Mouse (Mus musculus): ENCODE measurements around the gene Szrd1. TPM values are rescaled to one million over a fixed set of nuclear protein-coding genes. Genes with fewer than 3 reads are reported as not detected.

The Szrd1 gene
- polyA plus RNA-seq, 1 experiment = 141 TPM

DNA sequence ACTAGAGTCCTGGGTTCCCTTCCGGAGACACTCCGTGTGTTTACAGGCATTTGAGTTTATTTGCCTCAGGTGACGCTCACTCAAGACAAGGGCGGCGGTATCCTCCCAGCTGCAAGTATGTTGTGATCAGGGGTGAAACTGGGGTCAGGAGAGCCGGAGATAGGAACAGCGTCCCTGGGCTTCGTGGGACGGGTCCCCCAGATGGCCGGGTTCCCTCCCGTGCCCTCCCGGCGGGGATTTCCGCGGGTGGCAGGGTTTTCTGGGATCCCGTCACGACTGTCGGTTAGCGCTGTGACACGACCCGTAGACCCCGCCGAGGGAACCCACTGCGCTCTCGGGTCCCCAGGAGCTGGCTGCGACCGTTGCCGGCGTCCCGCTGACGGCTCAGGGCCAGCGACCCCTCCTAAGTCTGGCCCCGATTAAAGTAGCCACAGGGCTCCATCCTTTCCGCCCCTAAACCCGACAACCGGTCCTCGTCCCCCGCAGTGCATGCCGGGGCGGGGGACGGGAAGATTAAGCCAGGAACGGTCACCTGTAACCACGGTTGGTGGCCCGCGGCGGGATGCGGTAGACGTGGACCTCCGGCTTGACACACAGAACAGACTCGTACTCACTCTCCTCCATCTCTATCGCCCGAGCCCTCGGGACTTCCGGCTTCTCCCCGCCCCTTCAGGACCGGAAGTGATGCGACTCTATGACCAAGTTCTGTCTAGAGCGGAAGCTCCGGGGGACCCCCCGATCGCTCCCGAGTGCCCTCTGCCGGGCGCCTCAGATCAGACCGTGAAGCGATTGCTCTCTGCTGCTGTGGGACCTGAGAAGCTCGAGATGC is 61.7 kb downstream of the Szrd1 start, which contains the start of gene Necap2:
Gene Necap2 (minus strand): TSS at position 677 of the 829 bp plus-strand sequence.
- peaks cover 44% of the 10 kb centered on the region for H3K79me2 ChIP-seq (ENCODE audit: control insufficient read depth, insufficient read depth)
- H3K27me3 ChIP-seq (ENCODE audit: control insufficient read depth, insufficient read depth, insufficient read length) = no peaks in the 10 kb centered on the region
- no peak for TF ChIP-seq MYOD1 (IDR thresholded peaks at IDR 0.05; ENCODE audit: control insufficient read depth, insufficient read length, low read depth)
- TF ChIP-seq MYOG (IDR thresholded peaks at IDR 0.05; ENCODE audit: control insufficient read depth, extremely low read depth, insufficient read length) = no peak
- no peak for TF ChIP-seq CTCF (IDR thresholded peaks at IDR 0.05; ENCODE audit: control insufficient read depth, insufficient read depth, insufficient read length)
- no peak for TF ChIP-seq USF1 (IDR thresholded peaks at IDR 0.05; ENCODE audit: low read depth)
- TF ChIP-seq CEBPB (IDR thresholded peaks at IDR 0.05; ENCODE audit: low read depth) = no peak
- TF ChIP-seq MAX (IDR thresholded peaks at IDR 0.05) = no peak
- TF ChIP-seq FOSL1 (IDR thresholded peaks at IDR 0.05; ENCODE audit: insufficient read depth, low read length, poor library complexity, severe bottlenecking) = no peak
- peaks cover 9% of the 10 kb centered on the region for H3K36me3 ChIP-seq (ENCODE audit: control insufficient read depth, insufficient read depth)
- peaks cover 18% of the 10 kb centered on the region for H3K79me3 ChIP-seq (ENCODE audit: low read depth)
- peak within 1 kb of the TSS; percentile 73 for H3ac ChIP-seq (ENCODE audit: control insufficient read depth, insufficient read length, low read depth)
- peak within 1 kb of the TSS; percentile 96 for H3K4me3 ChIP-seq (ENCODE audit: insufficient read depth, poor library complexity, severe bottlenecking)

DNA sequence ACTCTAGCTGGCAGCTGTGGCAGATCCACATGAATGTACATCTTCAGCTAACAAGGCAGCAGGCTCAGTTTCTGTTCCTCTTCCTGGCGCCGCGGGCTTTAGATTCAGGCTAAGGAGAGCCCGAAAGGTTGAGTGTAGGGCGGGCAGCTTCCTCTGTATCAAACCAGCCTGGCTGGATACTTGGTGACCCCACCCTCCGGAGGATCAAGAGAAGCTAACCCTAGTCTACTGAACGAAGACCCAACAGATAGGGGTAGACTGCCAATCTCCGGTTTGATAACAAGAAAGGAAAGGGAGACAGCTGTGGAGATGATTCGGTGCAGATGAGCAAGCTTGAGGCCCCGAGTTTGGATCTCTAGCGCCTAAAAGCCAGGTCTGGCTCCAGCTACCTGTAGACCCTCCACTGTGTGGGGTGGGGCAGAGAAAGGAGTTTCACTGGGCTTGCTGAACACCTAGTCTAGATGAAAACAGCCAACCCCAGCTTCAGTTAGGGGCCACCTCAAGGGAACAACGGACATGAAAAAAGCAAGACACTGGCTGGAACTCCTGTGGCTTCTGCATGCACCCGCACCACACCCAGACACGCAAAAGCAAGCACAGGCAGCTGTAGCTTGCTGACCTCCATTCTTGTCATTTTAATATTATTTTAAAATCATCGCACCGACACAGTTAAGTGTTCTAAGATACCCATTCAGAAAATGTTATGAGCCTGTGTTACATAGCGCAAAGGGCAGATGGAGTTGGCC is 62.6 kb downstream of the Szrd1 start:
- H3ac ChIP-seq (ENCODE audit: control insufficient read depth, insufficient read length, low read depth) = peak overlapping the region; percentile 73
- peaks cover 44% of the 10 kb centered on the region for H3K79me2 ChIP-seq (ENCODE audit: control insufficient read depth, insufficient read depth)
- TF ChIP-seq MYOD1 (IDR thresholded peaks at IDR 0.05; ENCODE audit: control insufficient read depth, insufficient read length, low read depth) (no peak), CTCF (IDR thresholded peaks at IDR 0.05; ENCODE audit: control insufficient read depth, insufficient read depth, insufficient read length) (no peak), FOSL1 (IDR thresholded peaks at IDR 0.05; ENCODE audit: insufficient read depth, low read length, poor library complexity, severe bottlenecking) (no peak), USF1 (IDR thresholded peaks at IDR 0.05; ENCODE audit: low read depth) (no peak), CEBPB (IDR thresholded peaks at IDR 0.05; ENCODE audit: low read depth) (no peak), MYOG (IDR thresholded peaks at IDR 0.05; ENCODE audit: control insufficient read depth, extremely low read depth, insufficient read length) (no peak), MAX (IDR thresholded peaks at IDR 0.05) (no peak)
- H3K79me3 ChIP-seq (ENCODE audit: low read depth) = peaks cover 18% of the 10 kb centered on the region
- no peaks in the 10 kb centered on the region for H3K27me3 ChIP-seq (ENCODE audit: control insufficient read depth, insufficient read depth, insufficient read length)
- peaks cover 10% of the 10 kb centered on the region for H3K36me3 ChIP-seq (ENCODE audit: control insufficient read depth, insufficient read depth)
- peak overlapping the region; percentile 96 for H3K4me3 ChIP-seq (ENCODE audit: insufficient read depth, poor library complexity, severe bottlenecking)

DNA sequence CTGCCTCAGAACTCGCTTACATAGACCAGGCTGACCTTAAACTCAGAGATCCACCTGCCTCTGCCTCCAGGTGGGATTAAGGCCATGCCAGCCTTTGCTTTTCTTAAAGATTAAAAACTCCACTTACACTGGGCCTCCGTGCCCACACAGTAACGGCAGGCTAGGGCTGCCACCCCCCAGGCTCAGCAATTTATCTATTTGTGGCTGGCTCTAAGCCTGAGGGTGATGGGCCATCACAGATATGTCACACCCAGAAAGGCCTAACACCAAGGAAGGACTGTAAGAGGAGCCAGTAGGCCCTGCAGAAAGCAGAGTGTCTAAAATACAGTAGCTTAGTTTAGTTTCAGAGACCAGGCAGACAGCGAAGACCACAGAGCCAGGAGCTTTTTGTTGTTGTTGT is 65.5 kb downstream of the Szrd1 start:
- H3ac ChIP-seq (ENCODE audit: control insufficient read depth, insufficient read length, low read depth) = no peak overlapping the region
- no peak for TF ChIP-seq CEBPB (IDR thresholded peaks at IDR 0.05; ENCODE audit: low read depth)
- TF ChIP-seq FOSL1 (IDR thresholded peaks at IDR 0.05; ENCODE audit: insufficient read depth, low read length, poor library complexity, severe bottlenecking) = no peak
- no peak for TF ChIP-seq MAX (IDR thresholded peaks at IDR 0.05)
- no peak for TF ChIP-seq MYOD1 (IDR thresholded peaks at IDR 0.05; ENCODE audit: control insufficient read depth, insufficient read length, low read depth)
- no peak for TF ChIP-seq USF1 (IDR thresholded peaks at IDR 0.05; ENCODE audit: low read depth)
- TF ChIP-seq CTCF (IDR thresholded peaks at IDR 0.05; ENCODE audit: control insufficient read depth, insufficient read depth, insufficient read length) = no peak
- TF ChIP-seq MYOG (IDR thresholded peaks at IDR 0.05; ENCODE audit: control insufficient read depth, extremely low read depth, insufficient read length) = no peak
- peaks cover 23% of the 10 kb centered on the region for H3K36me3 ChIP-seq (ENCODE audit: control insufficient read depth, insufficient read depth)
- H3K4me3 ChIP-seq (ENCODE audit: insufficient read depth, poor library complexity, severe bottlenecking) = no peak overlapping the region
- H3K27me3 ChIP-seq (ENCODE audit: control insufficient read depth, insufficient read depth, insufficient read length) = no peaks in the 10 kb centered on the region
- H3K79me3 ChIP-seq (ENCODE audit: low read depth) = peaks cover 18% of the 10 kb centered on the region
- H3K79me2 ChIP-seq (ENCODE audit: control insufficient read depth, insufficient read depth) = peaks cover 44% of the 10 kb centered on the region

DNA sequence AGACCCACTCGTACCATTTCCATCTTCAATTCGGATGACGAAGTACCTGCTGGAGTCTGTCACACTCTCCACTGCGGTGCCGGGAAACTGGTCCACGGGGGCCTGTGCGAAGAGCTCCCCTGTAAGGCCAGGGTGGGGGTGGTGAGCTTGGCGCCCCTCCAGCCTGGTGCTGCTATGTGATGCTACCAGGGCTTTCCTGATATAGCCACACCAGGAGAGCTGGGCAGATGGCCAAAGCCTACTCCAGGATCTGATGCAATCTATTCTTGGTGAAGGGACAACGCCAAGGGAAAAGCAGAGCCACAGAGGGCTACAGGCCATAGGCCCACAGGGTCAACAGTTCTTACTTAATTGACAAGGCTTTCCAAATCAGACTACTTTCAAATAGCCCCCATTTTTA is 65.9 kb downstream of the Szrd1 start:
- Histone ChIP-seq H3K79me2 (ENCODE audit: control insufficient read depth, insufficient read depth) (peaks cover 44% of the 10 kb centered on the region), H3K4me3 (ENCODE audit: insufficient read depth, poor library complexity, severe bottlenecking) (no peak overlapping the region), H3K79me3 (ENCODE audit: low read depth) (peaks cover 18% of the 10 kb centered on the region), H3K27me3 (ENCODE audit: control insufficient read depth, insufficient read depth, insufficient read length) (no peaks in the 10 kb centered on the region), H3K36me3 (ENCODE audit: control insufficient read depth, insufficient read depth) (peaks cover 28% of the 10 kb centered on the region), H3ac (ENCODE audit: control insufficient read depth, insufficient read length, low read depth) (no peak overlapping the region)
- no peak for TF ChIP-seq USF1 (IDR thresholded peaks at IDR 0.05; ENCODE audit: low read depth)
- peak; percentile 22 for TF ChIP-seq CEBPB (IDR thresholded peaks at IDR 0.05; ENCODE audit: low read depth)
- TF ChIP-seq MYOG (IDR thresholded peaks at IDR 0.05; ENCODE audit: control insufficient read depth, extremely low read depth, insufficient read length) = no peak
- TF ChIP-seq FOSL1 (IDR thresholded peaks at IDR 0.05; ENCODE audit: insufficient read depth, low read length, poor library complexity, severe bottlenecking) = no peak
- TF ChIP-seq MYOD1 (IDR thresholded peaks at IDR 0.05; ENCODE audit: control insufficient read depth, insufficient read length, low read depth) = no peak

DNA sequence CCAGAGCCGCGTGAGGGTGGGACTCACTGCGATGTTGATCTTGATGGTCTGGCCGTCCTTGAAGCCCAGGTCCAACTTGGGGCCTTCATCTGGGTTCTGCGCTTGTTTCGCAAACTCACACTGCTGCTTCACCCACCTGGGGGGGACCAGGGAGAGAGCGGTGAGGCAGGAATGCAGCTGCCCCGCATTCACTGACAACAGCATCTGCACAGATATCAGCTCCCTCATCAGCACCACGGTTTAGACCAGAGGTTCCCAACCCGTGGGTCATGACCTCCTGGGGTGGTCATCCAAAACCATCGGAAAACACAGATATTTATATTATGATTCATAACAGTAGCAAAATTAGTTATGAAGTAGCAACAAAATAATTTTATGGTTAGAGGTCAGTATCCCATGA is 67.1 kb downstream of the Szrd1 start:
- Histone ChIP-seq H3K27me3 (ENCODE audit: control insufficient read depth, insufficient read depth, insufficient read length) (no peaks in the 10 kb centered on the region), H3K4me3 (ENCODE audit: insufficient read depth, poor library complexity, severe bottlenecking) (no peak overlapping the region), H3K79me3 (ENCODE audit: low read depth) (peaks cover 13% of the 10 kb centered on the region), H3K36me3 (ENCODE audit: control insufficient read depth, insufficient read depth) (peaks cover 38% of the 10 kb centered on the region), H3ac (ENCODE audit: control insufficient read depth, insufficient read length, low read depth) (no peak overlapping the region), H3K79me2 (ENCODE audit: control insufficient read depth, insufficient read depth) (peaks cover 37% of the 10 kb centered on the region)
- TF ChIP-seq MAX (IDR thresholded peaks at IDR 0.05) (no peak), MYOD1 (IDR thresholded peaks at IDR 0.05; ENCODE audit: control insufficient read depth, insufficient read length, low read depth) (peak; percentile 85), MYOG (IDR thresholded peaks at IDR 0.05; ENCODE audit: control insufficient read depth, extremely low read depth, insufficient read length) (no peak), FOSL1 (IDR thresholded peaks at IDR 0.05; ENCODE audit: insufficient read depth, low read length, poor library complexity, severe bottlenecking) (no peak), CEBPB (IDR thresholded peaks at IDR 0.05; ENCODE audit: low read depth) (no peak)

Measured in C2C12 (cell line).